Mouse (Mus musculus) CH12.LX (cell line): ENCODE measurements at regions not wholly inside any gene's neighbourhood (a gene's known extent, or its start where the extent isn't known, plus 50 kb on each side); places are given as distances from the start of the nearest gene placed in this dataset.

Source experiments
- DNase-seq: peaks from one replicate; pipeline ENCODE4 v3.0.0-alpha.2; 2013; ENCODE audit errors: extremely low read depth
- H3K27ac ChIP-seq: 2 replicates; pipeline ENCODE4 v1.5.1; 2012; ENCODE audit warnings: low read depth, mild to moderate bottlenecking, control low read depth, moderate library complexity; ENCODE audit not compliant: insufficient read depth
- H3K27me3 ChIP-seq: replicated peaks from 2 replicates; pipeline ENCODE3; 2012; ENCODE audit warnings: inconsistent platforms
- H3K36me3 ChIP-seq, 2 experiments: replicated peaks in 1 of 2; 2 replicates each; pipeline versions ENCODE3 to v1.6.1; 2012; ENCODE audit warnings: inconsistent platforms in 1 of 2, low read length in 1 of 2, mild to moderate bottlenecking in 1 of 2, mixed read lengths in 1 of 2, moderate library complexity in 1 of 2; ENCODE audit not compliant: control insufficient read depth in 1 of 2, insufficient read depth in 1 of 2
- H3K4me1 ChIP-seq, 2 experiments: 2 replicates each; pipeline ENCODE4 v1.6.1; 2012; ENCODE audit warnings: inconsistent platforms in 1 of 2, moderate library complexity in 1 of 2; ENCODE audit not compliant: insufficient read depth in 2 of 2, control insufficient read depth in 1 of 2
- H3K4me2 ChIP-seq: 2 replicates; pipeline ENCODE4 v1.6.1; 2012; ENCODE audit warnings: low read depth, mild to moderate bottlenecking, control low read depth; ENCODE audit not compliant: poor library complexity, insufficient read depth, severe bottlenecking
- H3K4me3 ChIP-seq, 3 experiments: fragments of 150-350 bp in 1 of 3; sonication (generic) in 1 of 3; replicated peaks in 1 of 3; 2 replicates each; pipeline versions ENCODE3 to v1.5.1; 2011 to 2012; ENCODE audit warnings: low read depth in 2 of 3, low read length in 2 of 3, mild to moderate bottlenecking in 2 of 3, moderate library complexity in 2 of 3, control low read depth in 1 of 3, improper control_type of control experiment in 1 of 3, inconsistent platforms in 1 of 3, mixed read lengths in 1 of 3; ENCODE audit not compliant: poor library complexity in 1 of 3
- H3K79me2 ChIP-seq: replicated peaks from 2 replicates; pipeline ENCODE4 v1.6.1; 2012; ENCODE audit warnings: mild to moderate bottlenecking, moderate library complexity; ENCODE audit not compliant: control insufficient read depth, poor library complexity, insufficient read depth, severe bottlenecking; ENCODE audit errors: extremely low read depth
- H3K9ac ChIP-seq: 2 replicates; pipeline ENCODE4 v1.6.1; 2012; ENCODE audit warnings: low read depth, mild to moderate bottlenecking, control low read depth, moderate library complexity; ENCODE audit not compliant: insufficient read depth
- H3K9me3 ChIP-seq: replicated peaks from 2 replicates; pipeline ENCODE3; 2012; ENCODE audit warnings: low read length, inconsistent platforms, mixed read lengths
- BHLHE40 ChIP-seq: IDR thresholded peaks from 2 replicates; pipeline ENCODE4 v1.6.1; 2011; ENCODE audit warnings: mild to moderate bottlenecking, low read depth, low read length, improper control_type of control experiment
- CHD1 ChIP-seq: IDR thresholded peaks from 2 replicates; pipeline ENCODE4 v1.6.1; 2012; ENCODE audit warnings: low read depth, low read length, improper control_type of control experiment, inconsistent platforms
- CHD2 ChIP-seq: IDR thresholded peaks from 2 replicates; pipeline ENCODE4 v1.6.1; 2011; ENCODE audit warnings: low read length, improper control_type of control experiment
- ELF1 ChIP-seq: IDR thresholded peaks from 2 replicates; pipeline ENCODE4 v1.6.1; 2014; ENCODE audit warnings: low read depth, mild to moderate bottlenecking, inconsistent platforms, low read length, improper control_type of control experiment
- HCFC1 ChIP-seq: IDR thresholded peaks from 2 replicates; pipeline ENCODE4 v1.6.1; 2012; ENCODE audit warnings: low read depth, mild to moderate bottlenecking, inconsistent platforms, low read length, improper control_type of control experiment
- JUN ChIP-seq: IDR thresholded peaks from 2 replicates; pipeline ENCODE4 v1.6.1; 2011; ENCODE audit warnings: low read depth, mild to moderate bottlenecking, low read length, improper control_type of control experiment, moderate library complexity; ENCODE audit not compliant: insufficient read depth
- KAT2A ChIP-seq: IDR thresholded peaks from 2 replicates; pipeline ENCODE4 v1.6.1; 2012; ENCODE audit warnings: low read length, improper control_type of control experiment, inconsistent platforms; ENCODE audit not compliant: insufficient replicate concordance
- MAX ChIP-seq: IDR thresholded peaks from 2 replicates; pipeline ENCODE4 v1.6.1; 2011; ENCODE audit warnings: low read length, improper control_type of control experiment
- MAZ ChIP-seq: IDR thresholded peaks from 2 replicates; pipeline ENCODE4 v1.6.1; 2012; ENCODE audit warnings: low read depth, mild to moderate bottlenecking, inconsistent platforms, low read length, improper control_type of control experiment, moderate library complexity
- MXI1 ChIP-seq: IDR thresholded peaks from 2 replicates; pipeline ENCODE4 v1.6.1; 2011; ENCODE audit warnings: mild to moderate bottlenecking, low read depth, low read length, improper control_type of control experiment
- MYC ChIP-seq: IDR thresholded peaks from 2 replicates; pipeline ENCODE4 v1.6.1; 2011; ENCODE audit warnings: low read depth, mild to moderate bottlenecking, improper control_type of control experiment, low read length
- NRF1 ChIP-seq: IDR thresholded peaks from 2 replicates; pipeline ENCODE4 v1.6.1; 2014; ENCODE audit warnings: low read depth, mild to moderate bottlenecking, inconsistent platforms, low read length, improper control_type of control experiment, moderate library complexity
- POLR2A ChIP-seq: IDR thresholded peaks from 2 replicates; pipeline ENCODE4 v1.6.1; 2011; ENCODE audit warnings: low read depth, mild to moderate bottlenecking, improper control_type of control experiment, low read length
- SIN3A ChIP-seq: IDR thresholded peaks from 2 replicates; pipeline ENCODE4 v1.6.1; 2012; ENCODE audit warnings: low read length, improper control_type of control experiment, inconsistent platforms
- TCF12 ChIP-seq: IDR thresholded peaks from 2 replicates; pipeline ENCODE4 v1.6.1; 2014; ENCODE audit warnings: low read depth, mild to moderate bottlenecking, inconsistent platforms, low read length, improper control_type of control experiment
- UBTF ChIP-seq: IDR thresholded peaks from 2 replicates; pipeline ENCODE4 v1.6.1; 2012; ENCODE audit warnings: low read depth, mild to moderate bottlenecking, inconsistent platforms, low read length, improper control_type of control experiment, moderate library complexity
- USF1 ChIP-seq: IDR thresholded peaks from 2 replicates; pipeline ENCODE4 v1.6.1; 2014; ENCODE audit warnings: low read depth, mild to moderate bottlenecking, inconsistent platforms, low read length, improper control_type of control experiment
- USF2 ChIP-seq: conservative IDR thresholded peaks from 2 replicates; pipeline ENCODE4 v1.6.1; 2011; ENCODE audit warnings: low read depth, low read length, improper control_type of control experiment
- ZKSCAN1 ChIP-seq: IDR thresholded peaks from 2 replicates; pipeline ENCODE4 v1.6.1; 2012; ENCODE audit warnings: low read depth, inconsistent platforms, low read length, improper control_type of control experiment, borderline replicate concordance
- ZNF384 ChIP-seq: IDR thresholded peaks from 2 replicates; pipeline ENCODE4 v1.6.1; 2012; ENCODE audit warnings: low read depth, low read length, improper control_type of control experiment, inconsistent platforms
- dilution Hi-C: fragments of 300-500 bp; cut with MboI; formaldehyde crosslinking; loops from 2 replicates; pipeline ENCODE4 v1.14.3; 2020; ENCODE audit warnings: low sequenced_read_pairs; ENCODE audit not compliant: extremely low pct_unique_long_range_greater_than_20kb, extremely low pct_ligation_motif_present
- in situ Hi-C: fragments of 300-500 bp; cut with MboI; formaldehyde crosslinking; loops from 3 replicates; pipeline ENCODE4 v1.14.3; 2019; ENCODE audit warnings: low sequenced_read_pairs, low pct_ligation_motif_present, low pct_unique_long_range_greater_than_20kb, mixed read lengths

- in situ Hi-C loops = no loop called here
- Histone ChIP-seq H3K9ac (no peak overlapping the region), H3K9me3 (no peaks in the 10 kb centered on the region), H3K36me3 (no peaks in the 10 kb centered on the region)
- no peak for DNase-seq
- TF ChIP-seq NRF1 (no peak), HCFC1 (no peak), USF2 (no peak), SIN3A (no peak), MYC (no peak), UBTF (no peak), ZKSCAN1 (no peak), TCF12 (no peak), POLR2A (no peak), BHLHE40 (no peak), CHD2 (no peak)
- TF ChIP-seq, all 38 proteins: peak for 0
- Histone ChIP-seq H3K27me3 (no peaks in the 10 kb centered on the region), H3K79me2 (no peaks in the 10 kb centered on the region), H3K4me2 (no peak overlapping the region), H3K4me1 (no peaks in the 10 kb centered on the region), H3K4me3 (no peak overlapping the region), H3K27ac (no peak overlapping the region)
- dilution Hi-C loops = no loop called here
Observed at GRCm38 (mm10) chr3:147976579-147976978, 1013.8 kb downstream of the Adgrl2 start.

- no peaks in the 10 kb centered on the region for H3K27me3 ChIP-seq
- no peaks in the 10 kb centered on the region for H3K4me1 ChIP-seq
- no peak overlapping the region for H3K27ac ChIP-seq
- H3K9ac ChIP-seq = no peak overlapping the region
- in situ Hi-C loops = no loop called here
- no peak overlapping the region for H3K4me2 ChIP-seq
- H3K36me3 ChIP-seq = no peaks in the 10 kb centered on the region
- H3K4me3 ChIP-seq = no peak overlapping the region
- dilution Hi-C loops = no loop called here
- no peak for TF ChIP-seq USF2
- no peaks in the 10 kb centered on the region for H3K9me3 ChIP-seq
- DNase-seq = no peak
- H3K79me2 ChIP-seq = no peaks in the 10 kb centered on the region
Observed at GRCm38 (mm10) chr3:147976069-147976468, 1014.3 kb downstream of the Adgrl2 start.

GRCm38 (mm10) chr3:147975500-147975899, 1014.9 kb downstream of the Adgrl2 start:
- Histone ChIP-seq H3K9me3 (no peaks in the 10 kb centered on the region), H3K4me3 (no peak overlapping the region), H3K9ac (no peak overlapping the region), H3K79me2 (no peaks in the 10 kb centered on the region), H3K36me3 (no peaks in the 10 kb centered on the region), H3K4me1 (no peaks in the 10 kb centered on the region), H3K27me3 (no peaks in the 10 kb centered on the region), H3K27ac (no peak overlapping the region), H3K4me2 (no peak overlapping the region)
- TF ChIP-seq HCFC1 = no peak
- no peak for TF ChIP-seq MAX
- TF ChIP-seq ZKSCAN1 = no peak
- TF ChIP-seq USF2 = no peak
- TF ChIP-seq SIN3A = no peak
- no peak for TF ChIP-seq NRF1
- no peak for TF ChIP-seq JUN
- no peak for TF ChIP-seq KAT2A
- no peak for TF ChIP-seq MAZ
- TF ChIP-seq MXI1 = no peak
- no peak for TF ChIP-seq USF1
- TF ChIP-seq CHD1 = no peak
- TF ChIP-seq POLR2A = no peak
- TF ChIP-seq CHD2 = no peak
- no peak for TF ChIP-seq ELF1
- TF ChIP-seq ZNF384 = no peak
- dilution Hi-C loops = no loop called here
- in situ Hi-C loops = no loop called here
- DNase-seq = no peak
